Mouse (Mus musculus) ES-E14 (cell line): ENCODE measurements around the gene Trmt61a.

Source experiments
- CHD2 ChIP-seq: IDR thresholded peaks from 2 replicates; pipeline ENCODE4 v1.6.1; 2014; ENCODE audit warnings: mild to moderate bottlenecking, low read depth, low read length, inconsistent platforms
- HCFC1 ChIP-seq: IDR thresholded peaks from 2 replicates; pipeline ENCODE4 v1.6.1; 2012; ENCODE audit warnings: low read length, inconsistent platforms, borderline replicate concordance; ENCODE audit not compliant: insufficient read depth
- MAFK ChIP-seq: IDR thresholded peaks from 2 replicates; pipeline ENCODE4 v1.6.1; 2014; ENCODE audit warnings: mild to moderate bottlenecking, low read depth, low read length, inconsistent platforms; ENCODE audit not compliant: insufficient read depth
- ZC3H11A ChIP-seq: IDR thresholded peaks from 2 replicates; pipeline ENCODE4 v1.6.1; 2012; ENCODE audit warnings: low read depth, mild to moderate bottlenecking, inconsistent platforms, low read length, borderline replicate concordance
- ZNF384 ChIP-seq: IDR thresholded peaks from 2 replicates; pipeline ENCODE4 v1.6.1; 2012; ENCODE audit warnings: low read depth, low read length, inconsistent platforms

GRCm38 (mm10) chr12:111720222-111720621 lies 42.3 kb downstream of the Trmt61a start:
- no peak for TF ChIP-seq ZNF384
- TF ChIP-seq MAFK, result no peak
- no peak for TF ChIP-seq CHD2
- no peak for TF ChIP-seq ZC3H11A
- TF ChIP-seq HCFC1, result no peak
